Mouse (Mus musculus) hindbrain, embryonic 13.5 days (tissue): Measurements from ENCODE around the gene Banf1. TPM values are rescaled to one million over a fixed set of nuclear protein-coding genes. Genes with fewer than 3 reads are reported as not detected.

ENCODE experiments used
- ATAC-seq: fragments of 200-750 bp; cut with Nextera tagmentation; 2 replicates; pipeline ENCODE4 v1.8.0; 2017; ENCODE audit warnings: moderate TSS enrichment; ENCODE audit not compliant: low FRiP score
- H3K27ac ChIP-seq: fragments of 300-500 bp; sonication (generic); 2 replicates; pipeline ENCODE4 v1.5.1; 2015; ENCODE audit warnings: inconsistent platforms, mild to moderate bottlenecking, moderate library complexity
- H3K27me3 ChIP-seq: fragments of 300-500 bp; sonication (generic); 2 replicates; pipeline ENCODE4 v1.6.1; 2015; ENCODE audit warnings: mild to moderate bottlenecking, inconsistent platforms
- H3K36me3 ChIP-seq: fragments of 300-500 bp; sonication (generic); 2 replicates; pipeline ENCODE4 v1.6.1; 2015; ENCODE audit warnings: mild to moderate bottlenecking, inconsistent platforms
- H3K4me1 ChIP-seq: fragments of 300-500 bp; sonication (generic); replicated peaks from 2 replicates; pipeline ENCODE4 v1.6.1; 2015; ENCODE audit warnings: inconsistent platforms
- H3K4me2 ChIP-seq: fragments of 300-500 bp; sonication (generic); 2 replicates; pipeline ENCODE4 v1.6.1; 2015; ENCODE audit warnings: inconsistent platforms, mild to moderate bottlenecking, moderate library complexity
- H3K4me3 ChIP-seq: fragments of 300-500 bp; sonication (generic); 2 replicates; pipeline ENCODE4 v1.5.1; 2015; ENCODE audit warnings: mild to moderate bottlenecking, inconsistent platforms
- H3K9ac ChIP-seq: fragments of 300-500 bp; sonication (generic); 2 replicates; pipeline ENCODE4 v1.6.1; 2015; ENCODE audit warnings: mild to moderate bottlenecking, inconsistent platforms
- H3K9me3 ChIP-seq: fragments of 300-500 bp; sonication (generic); 2 replicates; pipeline ENCODE4 v1.6.1; 2016; ENCODE audit warnings: inconsistent platforms
- WGBS: fragments of 180-500 bp; shearing (Covaris S2); methylation state at CpG from one replicate; pipeline ENCODE4 v1.1.7; 2015; 5-methylcytosine and 5-hydroxymethylcytosine counted together
- polyA plus RNA-seq: library from polyadenylated mRNA; unstranded; fragments of >200 nt; fragmentation: Nextera tagmentation; extraction: Ambion mirVana; gene quantifications from 2 replicates; pipeline ENCODE4 v1.2.1, GENCODE M21; 2015

Gene Banf1
- polyA plus RNA-seq, 1 experiment from 2014 or later = 334 TPM

DNA sequence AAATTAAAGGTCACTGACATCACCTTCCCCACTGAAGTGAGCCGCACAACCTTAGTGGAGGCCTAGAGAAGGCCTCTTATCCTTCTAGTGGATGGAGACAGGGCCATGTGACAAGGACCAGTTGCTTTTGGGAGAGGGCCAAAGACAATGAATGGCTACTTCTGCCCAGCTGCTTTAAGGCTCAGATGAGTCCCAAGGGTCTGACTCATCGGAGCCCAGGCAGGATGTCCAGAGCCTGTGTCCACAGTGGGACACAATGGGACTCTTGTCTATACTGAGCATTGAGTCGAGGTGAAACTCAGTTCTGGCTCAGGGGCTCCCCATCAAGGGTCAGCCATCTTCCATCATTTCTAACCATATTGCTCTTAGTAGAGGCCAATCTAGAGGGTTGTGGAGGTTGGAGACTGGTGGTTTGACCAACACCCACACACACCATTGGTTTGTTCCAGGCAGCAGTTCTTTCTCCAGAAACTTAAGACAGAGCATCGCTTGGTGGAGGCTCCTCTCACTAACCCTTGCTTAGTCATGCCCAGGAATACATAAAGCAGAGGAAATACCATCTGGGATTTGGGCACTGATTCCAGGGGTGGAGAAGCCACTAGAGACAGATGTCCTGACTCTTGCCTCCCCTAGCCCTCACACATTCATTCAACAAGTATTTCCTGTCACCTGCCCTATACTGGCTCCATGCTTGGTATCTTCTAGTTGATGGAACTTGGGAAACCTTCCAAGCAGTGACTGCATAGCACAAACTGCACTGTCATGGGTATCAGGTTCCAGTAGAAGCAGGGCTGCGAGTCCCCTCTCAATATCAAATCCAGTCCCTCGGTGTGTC, 21.5 kb downstream of the Banf1 start:
- ATAC-seq = no peak
- Histone ChIP-seq H3K27ac (no peak overlapping the region), H3K4me2 (no peak overlapping the region), H3K4me3 (no peak overlapping the region), H3K27me3 (peaks cover 9% of the 10 kb centered on the region; the same call in 1 of the 2 replicates), H3K4me1 (peaks cover 6% of the 10 kb centered on the region), H3K36me3 (no peaks in the 10 kb centered on the region), H3K9ac (no peak overlapping the region), H3K9me3 (no peaks in the 10 kb centered on the region)
- WGBS = 80% methylated on average over 6 of the region's 6 CpGs

DNA sequence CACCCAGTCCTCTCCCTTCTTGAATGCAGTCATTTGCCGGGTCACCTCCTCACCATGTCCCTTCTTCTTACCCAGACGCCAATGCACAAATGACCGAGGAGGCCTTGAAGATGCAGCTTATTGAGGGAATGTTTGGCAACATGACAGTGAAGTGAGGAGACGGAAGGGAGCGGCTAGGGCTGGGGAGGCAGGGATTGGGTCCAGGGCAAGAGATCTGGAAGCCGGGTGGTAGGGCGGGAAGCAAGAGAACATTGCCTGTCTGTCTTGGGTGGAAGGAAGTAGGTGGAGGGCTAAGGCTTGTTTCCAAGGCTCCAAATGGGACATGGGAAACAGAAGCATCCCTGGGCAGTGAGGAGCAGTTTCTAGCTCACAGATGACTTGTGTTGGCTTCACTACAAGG, 25.6 kb downstream of the Banf1 start:
- no peak overlapping the region for H3K27ac ChIP-seq
- H3K4me1 ChIP-seq = no peaks in the 10 kb centered on the region
- H3K4me3 ChIP-seq = no peak overlapping the region
- H3K9ac ChIP-seq = no peak overlapping the region
- H3K4me2 ChIP-seq = no peak overlapping the region
- WGBS = 94% methylated on average over 7 of the region's 7 CpGs
- 0 out of 2 replicates have a peak, but pooled peaks cover 3% of the 10 kb centered on the region for H3K27me3 ChIP-seq
- H3K36me3 ChIP-seq = no peaks in the 10 kb centered on the region
- no peak for ATAC-seq
- H3K9me3 ChIP-seq = no peaks in the 10 kb centered on the region

DNA sequence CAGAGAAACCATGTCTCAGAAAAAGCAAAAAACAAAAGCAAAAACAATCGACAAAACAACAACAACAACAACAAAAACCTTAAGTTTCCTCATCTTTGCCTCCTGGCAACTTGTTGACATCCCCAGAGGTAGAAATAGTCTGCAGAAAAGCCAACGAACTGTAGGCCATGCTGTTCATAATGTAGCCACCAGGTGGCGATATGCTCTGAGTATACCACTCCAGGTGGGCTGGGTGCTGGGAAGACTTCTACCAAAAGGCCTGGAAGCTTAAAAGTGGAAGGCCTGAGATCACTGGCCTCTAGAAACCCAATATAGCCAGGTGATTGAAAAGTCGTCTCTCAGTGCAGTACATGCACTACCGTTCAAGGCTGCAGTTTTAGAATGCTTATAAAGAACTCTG, 29.0 kb downstream of the Banf1 start:
- no peak for ATAC-seq
- Histone ChIP-seq H3K4me3 (no peak overlapping the region), H3K27ac (no peak overlapping the region), H3K27me3 (0 out of 2 replicates have a peak, but pooled peaks cover 3% of the 10 kb centered on the region), H3K4me2 (no peak overlapping the region), H3K9me3 (no peaks in the 10 kb centered on the region), H3K9ac (no peak overlapping the region), H3K4me1 (no peaks in the 10 kb centered on the region), H3K36me3 (no peaks in the 10 kb centered on the region)
- WGBS = 20% methylated on average over 5 of the region's 5 CpGs

DNA sequence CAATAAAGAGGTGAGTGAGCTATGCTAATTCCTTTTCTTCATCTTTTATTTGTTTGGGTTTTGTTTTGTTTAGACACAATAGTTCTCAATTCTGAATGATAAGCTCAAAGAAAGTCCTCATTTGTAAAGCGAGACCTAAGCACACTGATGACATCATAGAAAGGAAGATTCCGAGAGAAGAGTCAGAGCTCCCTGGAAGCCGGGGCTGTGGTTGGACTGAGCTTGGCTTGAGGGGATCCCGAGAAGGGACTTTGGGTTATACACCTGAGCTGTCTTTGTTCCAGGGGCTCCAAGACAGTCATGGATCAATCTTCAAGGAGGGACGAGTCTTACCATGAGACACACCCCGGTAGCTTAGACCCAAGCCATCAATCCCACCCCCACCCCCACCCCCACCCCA, 31.5 kb downstream of the Banf1 start, which contains the start of gene Catsper1:
TSS of gene Catsper1 (plus strand) at position 301 of the 400 bp plus-strand sequence.
- 93% methylated on average over 6 of the region's 6 CpGs for WGBS
- Histone ChIP-seq H3K27ac (no peak within 1 kb of the TSS), H3K9ac (no peak within 1 kb of the TSS), H3K9me3 (no peaks in the 10 kb centered on the region), H3K4me1 (no peaks in the 10 kb centered on the region), H3K36me3 (no peaks in the 10 kb centered on the region), H3K4me3 (no peak within 1 kb of the TSS), H3K4me2 (no peak within 1 kb of the TSS), H3K27me3 (no peaks in the 10 kb centered on the region)
- no peak for ATAC-seq

DNA sequence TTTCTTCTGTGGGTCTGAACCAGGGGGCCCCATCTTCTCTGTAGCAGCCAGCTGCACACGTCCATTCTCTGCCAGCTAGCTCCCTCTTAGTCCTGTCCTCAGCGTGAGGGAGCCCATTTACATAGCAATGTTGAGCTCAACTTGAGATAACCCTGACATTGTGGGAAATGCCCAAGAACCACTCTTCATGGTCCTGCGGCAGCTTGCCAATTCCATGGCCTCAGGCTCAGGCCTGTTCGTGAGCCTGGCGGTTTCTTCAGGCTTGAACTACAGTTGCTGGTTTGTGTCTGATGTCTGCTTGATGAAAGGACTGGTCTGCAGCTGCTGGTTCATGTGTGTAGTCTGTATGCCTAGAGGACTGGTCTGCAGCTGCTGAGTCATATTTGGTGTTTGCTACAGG, 32.2 kb downstream of the Banf1 start:
- H3K36me3 ChIP-seq = no peaks in the 10 kb centered on the region
- H3K9ac ChIP-seq = no peak overlapping the region
- H3K27ac ChIP-seq = no peak overlapping the region
- H3K9me3 ChIP-seq = no peaks in the 10 kb centered on the region
- H3K4me2 ChIP-seq = no peak overlapping the region
- ATAC-seq = no peak
- no peaks in the 10 kb centered on the region for H3K27me3 ChIP-seq
- 82% methylated on average over 5 of the region's 5 CpGs for WGBS
- no peak overlapping the region for H3K4me3 ChIP-seq
- no peaks in the 10 kb centered on the region for H3K4me1 ChIP-seq

DNA sequence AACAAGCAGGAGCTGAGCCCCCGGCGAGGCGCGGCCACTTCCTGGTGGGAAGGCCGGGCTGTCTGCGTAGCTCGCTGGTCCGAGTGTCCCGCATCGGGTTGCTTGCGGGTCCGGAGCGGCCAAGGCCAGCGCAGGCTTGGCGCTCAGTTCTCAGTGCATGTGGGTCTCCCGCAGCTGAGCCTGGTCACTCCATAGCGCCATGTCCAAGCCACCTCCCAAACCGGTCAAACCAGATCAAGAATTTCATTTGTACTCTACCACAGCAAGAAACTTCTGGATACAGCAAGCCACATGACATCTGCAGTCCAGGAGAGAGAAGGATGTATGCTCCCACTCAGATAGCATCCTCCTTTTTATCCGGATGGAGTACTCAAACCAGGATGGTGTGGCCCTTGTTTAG, 39.0 kb downstream of the Banf1 start:
- no peak overlapping the region for H3K9ac ChIP-seq
- no peak overlapping the region for H3K4me3 ChIP-seq
- no peaks in the 10 kb centered on the region for H3K36me3 ChIP-seq
- no peak overlapping the region for H3K27ac ChIP-seq
- H3K4me1 ChIP-seq = no peaks in the 10 kb centered on the region
- no peak overlapping the region for H3K4me2 ChIP-seq
- no peaks in the 10 kb centered on the region for H3K9me3 ChIP-seq
- H3K27me3 ChIP-seq = no peaks in the 10 kb centered on the region
- WGBS = 74% methylated on average over 19 of the region's 19 CpGs
- ATAC-seq = no peak

DNA sequence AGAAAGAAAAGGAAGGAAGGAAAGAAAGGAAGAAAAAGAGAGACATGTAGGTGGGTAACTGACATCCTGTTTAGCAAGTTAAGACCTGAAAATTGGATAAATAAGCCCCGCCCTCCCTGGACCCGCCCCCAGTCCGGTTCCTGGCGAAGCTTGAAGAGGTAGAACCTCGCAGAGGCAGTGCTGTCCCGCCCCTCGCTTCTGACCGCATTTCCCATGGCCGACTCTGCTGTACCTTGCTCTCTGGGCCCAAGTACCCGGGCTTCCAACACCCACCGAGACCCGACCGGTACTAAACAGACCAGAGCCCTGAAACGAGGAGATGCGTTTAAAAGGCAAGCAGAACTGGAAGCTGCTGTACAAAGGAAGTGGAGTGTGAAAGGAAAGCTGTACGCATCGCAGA, 43.2 kb downstream of the Banf1 start:
- no peak for ATAC-seq
- Histone ChIP-seq H3K27ac (no peak overlapping the region), H3K4me3 (no peak overlapping the region), H3K4me1 (no peaks in the 10 kb centered on the region), H3K9ac (no peak overlapping the region), H3K27me3 (no peaks in the 10 kb centered on the region), H3K9me3 (no peaks in the 10 kb centered on the region), H3K4me2 (no peak overlapping the region), H3K36me3 (no peaks in the 10 kb centered on the region)
- 55% methylated on average over 17 of the region's 17 CpGs for WGBS

Other genes with a start within 250 kb of the Banf1 start
- gene Klc2, start 248.6 kb downstream of the Banf1 start, polyA plus RNA-seq = 73.4 and 76.7 TPM in 2 replicates
- gene Pacs1, start 94.0 kb downstream of the Banf1 start, polyA plus RNA-seq = 33.9 TPM in 2 replicates
- gene Sf3b2, start 71.7 kb downstream of the Banf1 start, polyA plus RNA-seq = 373 and 377 TPM in 2 replicates
- gene Gal3st3, start 68.8 kb downstream of the Banf1 start, polyA plus RNA-seq = 34.1 and 36.0 TPM in 2 replicates
- not detected in 2 replicates for gene Catsper1, start 31.4 kb downstream of the Banf1 start, polyA plus RNA-seq
- 5.4 and 6.3 TPM in 2 replicates for gene Cst6, start 17.6 kb downstream of the Banf1 start, polyA plus RNA-seq
- 53.3 and 56.4 TPM in 2 replicates for gene Eif1ad, start 427 bp downstream of the Banf1 start, polyA plus RNA-seq
- gene Sart1, start 21.5 kb upstream of the Banf1 start, polyA plus RNA-seq = 72.1 and 73.0 TPM in 2 replicates
- gene Tsga10ip, start 35.4 kb upstream of the Banf1 start, polyA plus RNA-seq = 0.18 TPM in 1 of 2 replicates, not detected in the other
- 322 and 323 TPM in 2 replicates for gene Drap1, start 57.8 kb upstream of the Banf1 start, polyA plus RNA-seq
- 68.5 and 69.7 TPM in 2 replicates for gene AI837181, start 58.0 kb upstream of the Banf1 start, polyA plus RNA-seq
- 0.48 TPM in 1 of 2 replicates, not detected in the other for gene Fosl1, start 80.4 kb upstream of the Banf1 start, polyA plus RNA-seq
- 9.6 and 10.2 TPM in 2 replicates for gene Ccdc85b, start 90.7 kb upstream of the Banf1 start, polyA plus RNA-seq
- gene Fibp, start 93.4 kb upstream of the Banf1 start, polyA plus RNA-seq = 169 and 179 TPM in 2 replicates
- gene Ctsw, start 101.3 kb upstream of the Banf1 start, polyA plus RNA-seq = 5.0 and 5.8 TPM in 2 replicates
- gene Efemp2, start 106.8 kb upstream of the Banf1 start, polyA plus RNA-seq = 45.6 and 48.7 TPM in 2 replicates
- gene Mus81, start 121.2 kb upstream of the Banf1 start, polyA plus RNA-seq = 42.6 and 49.7 TPM in 2 replicates
- 3,676 and 3,692 TPM in 2 replicates for gene Cfl1, start 123.3 kb upstream of the Banf1 start, polyA plus RNA-seq
- gene 1700020D05Rik, start 136.6 kb upstream of the Banf1 start, polyA plus RNA-seq = 0.58 TPM in 1 of 2 replicates, not detected in the other
- 80.3 and 81.1 TPM in 2 replicates for gene Snx32, start 143.4 kb upstream of the Banf1 start, polyA plus RNA-seq
- gene Ovol1, start 193.5 kb upstream of the Banf1 start, polyA plus RNA-seq = 0.21 TPM in 1 of 2 replicates, not detected in the other
- 2.2 and 2.9 TPM in 2 replicates for gene Ap5b1, start 200.9 kb upstream of the Banf1 start, polyA plus RNA-seq
- gene Rnaseh2c, start 234.7 kb upstream of the Banf1 start, polyA plus RNA-seq = 71.2 and 80.6 TPM in 2 replicates
- gene Kat5, start 243.1 kb upstream of the Banf1 start, polyA plus RNA-seq = 77.2 and 79.7 TPM in 2 replicates